Mouse (Mus musculus) gastrocnemius, postnatal 25 days (tissue): ENCODE data around the gene Ptger3. TPM values are rescaled to one million over a fixed set of nuclear protein-coding genes. Genes with fewer than 3 reads are reported as not detected.

ENCODE experiments used
- microRNA-seq, 2 experiments: library from miRNA; unstranded; fragments of <30 nt; microRNA quantifications; one replicate each; pipeline ENCODE4 v1.2.0; 2021; ENCODE audit warnings: borderline replicate concordance in 2 of 2
- total RNA-seq, 2 experiments: library from RNA; stranded (reverse); gene quantifications; 1 replicate in 1 of 2; 2 replicates in 1 of 2; pipeline ENCODE4 v1.2.3; 2021

The Ptger3 gene
- total RNA-seq, 2 experiments from 2014 or later: 0.31 to 2.7 TPM

Small RNAs within 50 kb of the gene (microRNA-seq; reads per million reads assigned to microRNA genes)
- gene Mir186: 122 to 317 reads per million in 2 experiments

Other genes starting within 250 kb of the Ptger3 start
- gene Zranb2, start 32.7 kb upstream of the Ptger3 start, total RNA-seq: 10 to 100 TPM; 46.4 to 50.2 TPM